Mouse (Mus musculus): Measurements from ENCODE around the gene Sumf2.
"Not testable (repeated sequence)": the region's sequence is repeated elsewhere in the genome, so short reads cannot be mapped to it uniquely, and the experiment has no call there.

The Sumf2 gene

DNA sequence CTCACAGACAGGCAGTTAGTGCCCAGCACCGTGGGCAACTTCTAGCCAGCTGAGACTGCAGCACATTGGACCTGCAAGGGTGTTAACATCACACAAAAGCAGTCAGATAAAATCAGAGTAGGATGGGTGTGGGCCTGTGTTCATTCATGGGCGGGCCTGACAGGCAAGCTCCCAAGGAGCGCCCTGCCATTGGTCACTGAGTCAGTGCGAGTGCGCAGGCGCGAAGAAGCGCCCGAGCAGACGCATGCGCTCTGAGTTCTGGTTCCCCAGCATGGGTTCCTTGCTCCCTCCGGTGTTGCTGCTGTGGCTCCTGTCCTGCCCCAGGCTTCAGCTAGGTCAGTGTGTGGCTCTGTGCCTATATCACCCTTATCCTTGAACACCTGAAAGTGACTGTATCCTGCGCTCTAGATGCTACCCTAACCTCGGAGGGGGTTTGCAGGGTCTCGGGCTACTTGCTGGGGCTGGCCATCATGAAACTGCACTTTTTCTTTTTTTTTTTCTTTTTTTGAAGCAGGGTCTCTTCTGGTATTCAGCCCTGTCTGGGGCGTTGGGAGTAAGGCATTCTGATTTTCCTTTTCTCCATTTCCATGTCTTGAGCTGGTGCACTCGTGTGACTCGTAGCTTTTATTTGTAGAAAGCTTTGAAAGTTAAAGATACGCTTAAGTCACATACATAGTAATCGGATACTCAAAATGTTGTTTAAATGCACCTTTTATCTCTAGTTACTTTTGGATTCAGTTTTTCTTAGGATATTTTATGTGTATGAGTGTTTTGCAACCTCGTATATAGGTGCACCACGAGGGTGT lies at the start of gene Sumf2:
Sumf2 (plus strand) TSS at position 235 of the 806 bp plus-strand sequence.
- in situ Hi-C loops (cut with MboI, MseI): loop anchor here (5.0 kb wide), 2 partner anchors 55 to 840 kb away; partner anchors contain the start of gene Stx2 (in 1 of the 2)

DNA sequence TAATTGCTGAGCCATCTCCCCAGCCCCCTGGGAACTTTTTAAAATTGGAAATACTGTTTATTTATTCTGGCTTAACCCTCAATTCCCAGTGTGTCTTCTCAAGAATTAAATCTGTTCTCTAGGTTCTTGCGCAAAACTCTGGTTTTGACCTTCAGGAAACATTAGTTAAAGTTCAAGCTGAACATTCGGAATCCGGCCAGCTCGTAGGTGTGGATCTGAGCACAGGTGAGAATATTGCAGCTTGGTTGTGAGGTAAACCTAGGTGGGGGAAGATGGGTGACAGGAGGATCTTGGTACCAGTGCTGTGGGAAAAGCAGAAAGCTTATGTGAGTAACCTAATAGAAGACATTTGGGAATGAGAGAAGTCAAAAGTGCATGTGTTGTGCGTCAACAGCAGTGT lies 1.9 kb upstream of the Sumf2 start:
- in situ Hi-C loops (cut with MboI, MseI): loop anchor here (5.0 kb wide), 2 partner anchors 53 to 838 kb away; partner anchors contain the start of gene Stx2 (in 1 of the 2)

DNA sequence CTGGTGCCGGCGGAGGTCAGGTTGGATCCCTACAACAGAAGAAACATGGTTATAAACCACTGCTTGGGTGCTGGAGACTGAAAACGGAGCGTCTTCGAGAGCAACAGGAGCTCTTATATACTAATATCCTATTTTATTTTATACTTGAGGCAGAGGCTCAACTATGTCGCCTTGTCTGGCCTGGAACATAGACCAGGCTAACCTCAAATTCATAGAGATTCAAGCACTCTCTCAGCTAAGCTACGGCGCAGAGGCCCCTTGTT lies 703 bp downstream of the Sumf2 start:
- in situ Hi-C loops (cut with MboI, MseI): loop anchor here (5.0 kb wide), 2 partner anchors 55 to 840 kb away; partner anchors contain the start of gene Stx2 (in 1 of the 2)

DNA sequence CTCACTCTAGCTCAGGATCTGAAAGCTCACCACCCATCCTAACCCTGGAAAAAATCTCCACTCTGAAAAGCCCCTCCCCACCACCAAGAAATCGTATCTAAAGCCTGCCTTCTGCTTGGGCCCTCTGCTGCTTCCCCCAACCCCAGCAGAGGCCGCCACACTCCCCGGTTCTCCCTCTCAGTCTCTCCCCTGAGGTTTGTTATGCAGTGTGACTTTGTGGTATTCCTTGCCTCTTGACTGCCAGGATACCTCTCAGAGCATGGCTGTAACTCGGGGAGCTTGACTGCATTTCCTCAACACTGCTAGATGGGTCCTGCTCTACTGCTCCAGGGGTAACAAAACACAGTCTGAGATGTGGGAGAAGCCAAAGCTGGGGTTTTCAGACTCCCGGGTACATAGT lies 8.4 kb downstream of the Sumf2 start:
- in situ Hi-C loops (cut with MboI, MseI): loop anchor here in 1 of 2 experiments (25.0 kb wide), 1 partner anchor 668 kb away; no protein-coding TSS in a partner anchor

DNA sequence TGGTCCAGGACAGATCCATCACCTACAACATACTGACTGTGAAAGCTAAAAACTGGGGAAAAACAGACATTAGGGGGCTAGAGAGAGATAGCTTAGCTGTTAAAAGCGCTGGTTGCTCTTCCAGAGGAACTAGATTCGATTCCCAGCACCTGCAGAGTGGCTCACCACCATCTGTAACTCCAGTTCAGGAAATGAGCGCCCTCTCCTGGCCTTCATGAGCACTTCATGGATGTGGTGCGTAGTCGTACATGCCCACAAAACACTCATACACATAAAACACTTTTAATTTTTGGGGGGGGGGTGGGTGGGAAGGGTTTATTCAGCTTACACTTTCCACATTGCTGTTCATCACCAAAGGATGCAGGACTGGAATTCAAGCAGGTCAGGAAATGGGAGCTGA lies 9.6 kb downstream of the Sumf2 start:
- in situ Hi-C loops (cut with MboI, MseI): loop anchor here in 1 of 2 experiments (25.0 kb wide), 1 partner anchor 669 kb away; no protein-coding TSS in a partner anchor

DNA sequence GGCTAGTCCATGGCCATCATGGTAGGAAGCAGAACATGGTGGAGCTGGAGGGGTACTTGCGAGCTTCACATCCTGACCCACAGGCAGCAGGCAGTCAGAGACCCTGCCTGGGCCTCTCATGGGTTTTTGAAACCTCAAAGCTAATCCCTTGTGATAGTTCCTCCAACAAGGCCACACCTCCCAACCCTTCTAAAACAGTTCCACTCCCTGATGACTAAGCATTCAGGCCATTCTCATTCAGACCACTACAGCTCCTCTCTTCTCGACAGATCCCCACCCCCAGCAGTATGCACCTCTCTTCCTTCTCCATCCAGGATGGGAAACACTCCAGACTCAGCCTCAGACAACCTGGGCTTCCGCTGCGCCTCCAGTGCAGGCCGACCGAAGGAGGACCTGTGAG lies 15.5 kb downstream of the Sumf2 start:
- in situ Hi-C loops (cut with MboI, MseI): loop anchor here in 1 of 2 experiments (10.0 to 25.0 kb wide), 2 partner anchors 258 to 675 kb away; no protein-coding TSS in a partner anchor

DNA sequence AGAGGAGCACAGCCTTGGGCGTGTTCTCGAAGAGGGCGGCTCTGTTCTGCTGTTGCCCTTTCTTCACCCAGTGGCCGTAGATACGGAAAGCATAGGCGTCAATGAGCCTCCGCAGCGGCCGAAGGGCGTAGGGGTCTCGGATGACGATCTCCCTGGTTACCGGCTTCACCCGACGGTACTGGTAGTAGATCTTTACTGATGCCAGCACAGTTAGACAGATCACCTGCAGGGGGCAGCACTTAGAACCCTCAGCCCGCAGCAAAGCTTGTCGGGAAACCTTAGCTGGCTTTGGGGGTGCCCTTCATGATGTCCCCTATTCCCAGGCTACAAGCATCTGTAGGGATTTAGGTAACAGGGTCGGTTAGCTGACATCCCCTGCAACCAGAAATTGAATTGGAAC lies 17.7 kb downstream of the Sumf2 start:
- in situ Hi-C loops (cut with MboI, MseI): loop anchor here in 1 of 2 experiments (10.0 to 25.0 kb wide), 2 partner anchors 260 to 677 kb away; no protein-coding TSS in a partner anchor

DNA sequence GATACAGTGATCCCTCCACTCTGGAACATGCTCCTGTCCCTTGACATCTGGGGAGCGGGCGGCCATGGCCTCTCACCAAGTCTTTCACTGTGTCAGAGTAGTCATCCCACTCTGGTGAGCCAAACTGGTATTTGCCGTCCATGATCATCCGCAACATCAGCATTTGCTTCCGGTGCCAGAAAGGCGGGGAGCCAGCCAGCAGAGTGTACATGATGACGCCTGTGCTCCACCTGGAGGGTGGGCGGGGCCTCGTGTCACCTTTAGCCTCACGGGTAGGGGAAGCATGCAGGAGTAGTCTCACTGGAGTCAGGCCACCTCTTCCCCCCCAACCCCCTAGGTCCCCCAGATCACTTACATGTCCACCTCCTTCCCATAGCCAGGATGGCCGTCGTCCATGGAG lies 19.1 kb downstream of the Sumf2 start:
- in situ Hi-C loops (cut with MboI, MseI): loop anchor here (5.0 to 25.0 kb wide), 3 partner anchors 261 to 679 kb away; no protein-coding TSS in a partner anchor

DNA sequence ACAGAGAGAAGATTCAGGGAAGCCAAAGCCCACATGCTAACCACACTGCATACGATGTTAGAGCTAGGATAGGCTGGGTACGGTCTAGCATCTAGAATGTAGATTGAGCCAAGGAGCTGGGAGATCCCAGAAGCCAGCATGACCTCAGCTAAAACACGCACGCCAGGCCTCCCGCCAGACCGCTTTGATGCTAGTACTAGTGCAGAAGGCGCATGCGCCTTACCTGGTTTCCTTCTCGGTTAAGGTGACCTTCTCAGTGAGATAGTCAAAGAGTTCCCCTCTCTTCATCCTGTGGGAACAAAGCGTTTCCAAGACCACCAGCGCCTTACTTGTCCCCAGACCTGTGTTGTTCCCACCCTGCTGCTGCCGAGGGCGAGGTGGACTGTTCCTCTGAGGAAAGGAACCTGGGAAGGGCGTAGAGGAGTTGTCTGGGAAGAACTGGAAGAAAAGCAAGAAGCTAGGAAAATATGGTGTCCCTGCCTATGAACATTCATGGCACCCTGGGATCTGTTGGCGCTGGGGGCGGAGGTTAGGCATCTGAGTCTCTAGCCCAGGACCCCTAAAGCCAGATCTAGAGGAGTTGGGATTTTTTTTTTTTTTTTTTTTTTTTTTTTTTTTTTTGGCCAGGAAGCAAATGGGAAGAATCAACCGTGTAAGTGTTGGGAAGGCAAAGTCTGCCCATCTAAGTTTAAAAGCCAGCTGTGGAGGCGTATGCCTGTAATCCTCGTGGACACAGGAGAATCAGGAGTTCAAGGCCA lies 22.6 kb downstream of the Sumf2 start:
- in situ Hi-C loops (cut with MboI, MseI): loop anchor here (5.0 to 25.0 kb wide), 3 partner anchors 265 to 682 kb away; no protein-coding TSS in a partner anchor

DNA sequence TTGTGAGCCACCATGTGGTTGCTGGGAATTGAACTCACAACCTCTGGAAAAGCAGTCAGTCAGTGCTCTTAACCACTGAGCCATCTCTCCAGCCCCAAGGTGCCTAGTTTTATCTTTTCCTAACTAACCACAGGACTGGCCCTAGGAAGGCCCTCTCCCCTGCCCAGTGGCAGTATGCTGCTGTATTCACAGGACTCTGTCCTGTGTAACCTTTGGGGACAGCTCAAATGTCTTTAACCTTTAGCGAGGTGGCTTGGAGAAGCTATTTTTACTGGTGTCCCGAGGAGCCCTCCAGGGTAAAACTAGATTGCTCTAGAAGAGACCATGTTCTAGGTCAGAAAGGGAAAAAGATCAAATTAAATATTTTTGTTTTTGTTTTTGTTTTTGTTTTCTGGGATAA lies 24.5 kb downstream of the Sumf2 start:
- in situ Hi-C loops (cut with MboI, MseI): loop anchor here in 1 of 2 experiments (25.0 kb wide), 1 partner anchor 684 kb away; no protein-coding TSS in a partner anchor

DNA sequence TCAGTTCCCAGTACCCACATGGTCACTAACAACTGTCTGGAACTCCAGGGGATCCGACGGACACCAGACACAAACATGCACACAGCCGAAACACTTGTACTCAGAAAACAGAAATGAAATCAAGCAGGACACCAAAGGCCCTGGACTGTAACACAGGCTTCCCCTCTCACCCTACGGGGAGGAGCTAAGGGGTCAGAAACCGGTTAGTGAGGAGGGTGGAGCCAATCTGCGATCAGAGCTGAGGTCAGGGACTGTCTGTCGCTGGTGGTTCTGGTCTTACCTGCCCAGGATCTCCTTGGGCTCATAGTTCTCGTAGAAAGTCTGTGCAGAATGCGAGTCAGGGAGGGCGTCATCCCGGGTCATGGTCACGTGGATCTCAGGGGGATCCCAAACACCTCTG lies 27.2 kb downstream of the Sumf2 start:
- in situ Hi-C loops (cut with MboI, MseI): loop anchor here in 1 of 2 experiments (25.0 kb wide), 1 partner anchor 687 kb away; no protein-coding TSS in a partner anchor

DNA sequence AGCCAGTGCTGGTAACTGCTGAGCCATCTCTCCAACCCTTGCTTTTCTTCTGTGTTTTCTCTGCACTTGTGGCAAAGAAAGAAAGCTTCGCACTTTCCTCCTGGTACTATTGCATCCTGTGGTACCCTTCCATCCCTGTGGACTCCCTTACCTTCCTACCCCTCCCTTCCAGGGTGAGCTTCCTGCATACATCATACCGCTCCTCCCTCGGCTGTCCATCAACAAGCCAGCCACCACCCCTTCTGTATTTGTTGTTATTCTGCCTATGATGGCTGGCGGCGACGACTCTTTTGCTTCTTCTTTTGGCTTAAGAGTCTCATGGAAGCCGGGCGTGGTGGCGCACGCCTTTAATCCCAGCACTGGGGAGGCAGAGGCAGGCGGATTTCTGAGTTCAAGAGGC lies 28.3 kb downstream of the Sumf2 start:
- in situ Hi-C loops (cut with MboI, MseI): no loop called here

DNA sequence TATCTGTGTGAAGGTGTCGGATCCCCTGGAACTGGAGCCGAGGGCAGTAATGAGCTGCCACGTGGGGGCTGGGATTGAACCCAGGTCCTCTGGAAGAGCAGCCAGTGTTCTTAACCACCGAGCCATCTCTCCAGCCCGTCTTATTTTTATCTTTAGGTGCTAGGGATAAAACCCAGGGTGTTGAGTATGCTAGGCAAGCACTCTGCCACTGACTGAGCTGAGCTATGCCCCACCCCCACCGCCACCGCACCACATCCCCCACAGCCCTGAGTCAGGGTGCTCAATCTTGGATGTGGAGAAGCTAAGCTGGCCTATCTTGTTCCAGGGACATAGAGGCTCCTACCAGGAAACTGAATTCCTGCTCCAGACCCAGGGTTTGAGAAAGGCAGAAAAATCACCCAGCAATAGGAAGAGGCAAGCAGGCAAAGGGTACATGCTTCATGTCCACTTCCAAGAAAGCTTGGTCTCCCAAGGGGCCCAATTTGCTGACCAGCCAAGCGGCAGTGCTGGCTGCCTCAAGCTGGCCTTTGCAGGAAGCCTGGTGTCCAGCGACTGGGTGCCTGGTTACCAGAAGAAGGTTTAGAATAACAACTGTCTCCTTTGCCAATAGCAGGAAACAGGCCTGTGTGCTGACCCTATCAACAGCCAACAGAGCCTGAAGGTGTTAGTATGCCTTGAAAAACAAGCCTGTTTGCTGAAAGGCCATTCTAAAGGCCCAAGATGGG lies 31.1 kb downstream of the Sumf2 start:
- in situ Hi-C loops (cut with MboI, MseI): no loop called here

DNA sequence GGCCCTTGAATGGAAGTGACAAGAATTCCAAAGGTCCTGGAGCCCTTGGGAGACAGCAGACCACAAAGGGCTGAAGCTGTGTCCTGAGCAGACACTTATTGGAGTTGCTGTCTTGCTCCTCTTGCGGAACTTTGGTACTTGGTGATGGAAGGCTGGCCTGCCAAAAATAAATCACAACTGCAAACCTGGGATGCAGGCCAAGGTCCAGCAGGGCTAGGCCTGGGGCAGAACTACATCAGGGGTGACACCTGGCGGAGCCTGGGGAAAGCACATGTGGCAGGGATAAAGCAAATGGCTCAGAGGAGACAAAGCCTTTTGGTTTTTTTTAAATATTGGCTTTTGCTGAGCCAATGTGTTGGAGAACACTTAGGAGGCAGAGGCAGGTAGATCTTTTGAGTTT lies 32.2 kb downstream of the Sumf2 start:
- in situ Hi-C loops (cut with MboI, MseI): no loop called here

DNA sequence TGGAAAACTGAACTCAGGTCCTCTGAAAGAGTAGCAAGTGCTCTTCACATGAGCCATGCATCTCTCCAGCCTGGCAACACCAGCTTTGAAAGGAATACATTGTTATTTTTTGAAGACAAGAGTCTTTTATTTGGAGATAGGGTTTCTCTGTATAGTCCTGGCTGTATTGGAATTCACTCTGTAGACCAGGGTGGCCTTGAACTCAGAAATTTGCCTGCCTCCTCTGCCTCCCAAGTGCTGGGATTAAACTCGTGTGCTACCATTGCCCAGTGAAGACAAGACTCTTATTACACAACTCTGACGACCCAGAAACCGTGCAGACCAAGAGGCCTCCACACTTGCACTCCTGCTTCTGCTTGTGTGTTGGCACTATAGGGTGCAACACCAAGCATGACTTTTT lies 33.1 kb downstream of the Sumf2 start:
- in situ Hi-C loops (cut with MboI, MseI): no loop called here

DNA sequence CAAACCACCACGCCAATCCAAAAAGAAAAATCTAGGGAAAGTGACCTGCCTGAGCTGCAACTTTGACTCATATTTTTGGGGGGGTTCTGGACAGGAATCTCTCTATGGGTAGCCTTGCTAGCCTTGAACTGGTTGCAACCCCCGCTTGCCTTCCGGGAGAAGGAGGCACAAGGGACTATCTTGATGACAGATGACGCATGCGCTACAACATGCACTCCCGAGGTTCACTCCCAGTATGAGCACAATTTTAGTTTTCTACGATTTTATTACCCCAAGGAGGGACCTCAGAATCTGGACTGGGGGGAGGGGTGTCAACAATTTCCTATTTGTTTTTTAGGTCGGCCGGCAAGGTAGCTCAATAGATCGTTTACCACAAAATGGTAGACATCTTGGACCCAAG lies 39.5 kb downstream of the Sumf2 start:
- in situ Hi-C loops (cut with MboI, MseI): no loop called here

DNA sequence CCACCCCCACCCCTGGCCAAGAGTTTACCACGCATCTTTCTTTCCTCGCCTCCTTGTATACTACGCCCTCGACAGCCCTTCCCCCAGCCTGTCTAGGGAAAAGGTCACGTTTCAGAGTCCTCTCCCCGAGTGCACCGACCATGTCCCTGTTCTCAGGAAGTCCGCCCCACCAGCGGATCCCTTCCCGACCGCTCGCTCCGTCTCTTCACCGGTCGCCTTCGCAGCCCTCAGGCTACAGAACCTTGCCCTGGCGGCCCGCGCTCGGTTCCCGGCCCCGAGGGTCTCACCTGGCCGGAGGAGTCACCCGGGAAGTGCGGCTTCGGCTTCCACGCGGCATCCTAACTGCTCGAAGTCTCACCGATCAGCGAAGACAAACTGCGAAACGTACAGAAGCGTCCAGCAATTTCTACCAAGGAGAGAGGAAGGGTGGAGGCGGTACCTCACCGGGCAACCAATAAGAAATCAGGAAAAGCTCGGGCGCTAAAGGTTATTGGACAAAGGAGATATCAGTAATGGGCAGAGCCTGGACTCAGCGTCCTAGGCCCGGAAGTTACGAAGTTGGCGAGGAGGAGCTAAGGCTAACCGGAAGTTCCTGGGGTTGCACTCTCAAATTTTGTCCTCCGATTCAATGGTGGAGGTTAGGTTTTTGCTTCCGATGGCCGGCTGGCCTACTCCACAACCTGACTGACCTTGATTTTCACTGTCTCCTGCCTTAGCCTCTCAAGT lies 40.3 kb downstream of the Sumf2 start, which contains the start of gene Chchd2:
Chchd2 (minus strand) TSS at position 560 of the 726 bp plus-strand sequence.
- in situ Hi-C loops (cut with MboI, MseI): no loop called here

DNA sequence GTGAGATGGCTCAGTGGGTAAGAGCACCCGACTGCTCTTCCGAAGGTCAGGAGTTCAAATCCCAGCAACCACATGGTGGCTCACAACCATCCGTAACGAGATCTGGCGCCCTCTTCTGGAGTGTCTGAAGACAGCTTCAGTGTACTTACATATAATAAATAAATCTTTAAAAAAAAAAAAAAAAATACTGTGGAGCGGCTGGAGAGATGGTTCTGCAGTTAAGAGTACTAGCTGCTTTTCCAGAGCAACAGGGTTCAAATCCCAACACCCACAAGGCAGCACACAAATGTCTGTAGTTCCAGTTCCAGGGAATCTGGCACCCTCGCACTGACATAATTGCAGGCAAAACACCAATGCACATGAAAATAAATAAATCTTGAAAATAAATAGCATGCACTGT lies 43.6 kb downstream of the Sumf2 start:
- in situ Hi-C loops (cut with MboI, MseI): not testable (repeated sequence)

DNA sequence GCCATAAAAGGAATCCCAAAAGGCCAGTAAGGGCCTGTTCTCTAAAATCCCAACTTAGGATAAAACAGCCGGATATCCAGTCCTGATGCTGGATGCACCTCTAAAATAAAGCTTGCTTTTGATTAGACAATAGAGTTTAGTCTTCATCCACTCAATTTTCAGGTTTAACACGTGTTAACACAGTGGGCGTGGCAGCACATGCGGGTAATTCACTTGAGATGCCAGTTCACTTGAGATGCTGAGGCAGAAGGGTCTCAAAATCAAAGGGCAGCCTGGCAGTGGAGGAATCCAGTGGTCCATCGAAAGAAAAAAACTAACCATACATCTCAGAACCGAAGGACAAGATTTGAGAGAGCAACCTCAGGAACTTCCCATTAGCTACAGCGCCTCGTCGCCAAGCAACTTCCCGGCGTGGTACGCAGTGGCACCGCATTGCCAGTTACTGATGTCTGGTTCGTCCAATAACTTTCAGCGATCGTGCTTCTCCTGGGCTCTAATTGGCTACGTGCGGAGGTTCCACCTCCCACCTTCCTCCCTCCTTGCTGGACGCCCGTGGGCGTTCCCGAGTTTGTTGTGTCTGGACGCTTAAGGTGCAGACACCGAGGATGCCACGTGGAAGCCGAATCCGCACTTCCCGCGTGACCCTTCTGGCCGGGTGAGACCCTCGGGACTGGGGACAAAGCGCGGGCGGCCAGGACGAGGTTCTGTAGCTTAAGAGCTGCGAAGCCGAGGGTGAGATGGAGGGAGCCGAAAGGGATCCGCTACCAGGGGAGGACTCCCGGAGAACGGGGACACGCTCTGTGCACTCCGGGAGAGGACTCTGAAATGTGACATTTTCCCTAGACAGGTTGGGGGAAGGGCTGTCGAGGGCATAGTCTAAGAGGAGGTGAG lies 48.7 kb downstream of the Sumf2 start, which contains the start of gene Zbed5:
Zbed5 (plus strand) TSS at position 526 of the 891 bp plus-strand sequence.
- in situ Hi-C loops (cut with MboI, MseI): no loop called here

DNA sequence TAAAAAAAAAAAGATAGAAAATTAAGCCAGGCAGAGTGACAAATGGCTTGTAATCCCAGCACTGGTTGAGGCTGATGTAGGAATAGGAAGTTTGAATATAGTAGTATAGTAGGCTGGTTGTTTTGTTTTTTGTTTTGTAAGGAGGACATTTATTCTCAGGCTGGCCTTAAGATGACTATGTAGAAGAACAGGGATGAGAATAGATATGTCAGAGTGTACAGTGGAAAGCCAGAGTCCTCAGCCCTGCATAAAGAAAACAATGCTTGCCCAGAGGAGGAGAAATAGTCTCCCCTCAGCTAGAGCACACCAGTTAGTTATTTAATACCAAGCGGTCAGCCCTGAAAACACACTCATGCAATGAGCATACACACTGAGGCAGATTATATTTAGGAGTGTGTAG lies 51.7 kb downstream of the Sumf2 start, which contains the start of gene Phkg1:
Phkg1 (minus strand) TSS at position 101 of the 400 bp plus-strand sequence.
- in situ Hi-C loops (cut with MboI, MseI): no loop called here

Data from T-helper 17 cell (primary cell).